Mouse (Mus musculus) cerebellum, adult 8-10 months (tissue): ENCODE data around the gene Gm20708.
"Not testable (repeated sequence)": the region's sequence is repeated elsewhere in the genome, so short reads cannot be mapped to it uniquely, and the experiment has no call there.

Source experiments
- DNase-seq: peaks from one replicate; pipeline ENCODE4 v3.0.0; 2022

Gene Gm20708

DNA sequence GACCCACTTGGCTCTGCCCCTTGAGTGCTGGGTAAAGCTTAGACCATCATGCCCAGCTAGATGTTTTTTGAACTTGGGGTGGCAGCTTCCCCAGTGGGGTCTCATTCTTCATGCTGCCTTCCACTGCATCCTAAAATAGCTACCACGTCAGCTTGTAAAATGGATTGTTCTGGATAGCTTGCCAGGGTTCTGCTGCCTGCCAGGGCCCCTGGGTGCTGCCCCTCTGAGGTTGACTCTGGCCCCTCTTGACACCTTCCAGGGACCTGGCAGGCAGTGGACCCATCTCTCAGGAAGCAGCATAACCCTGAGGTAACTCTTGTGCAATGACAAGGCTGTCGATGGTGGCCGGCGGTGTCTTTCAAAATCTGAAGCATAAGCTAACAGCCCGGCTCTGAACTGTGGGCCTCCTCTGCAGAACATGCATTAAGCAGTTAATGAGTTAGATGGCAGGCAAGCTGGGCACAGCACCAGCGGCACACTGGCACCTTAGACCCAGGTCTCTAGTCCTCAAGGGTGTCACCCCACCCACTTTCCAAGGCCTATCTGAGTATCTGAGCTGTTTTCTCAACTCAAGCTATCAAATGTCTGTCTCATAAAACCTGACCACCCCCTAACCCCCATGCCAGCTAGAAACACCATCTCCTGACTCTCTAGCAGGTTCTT, 5.4 kb downstream of the Gm20708 start:
- no peak for DNase-seq

- DNase-seq, result not testable (repeated sequence)
Observed at GRCm38 (mm10) chr11:117815850-117816249, 6.4 kb downstream of the Gm20708 start.

- no peak for DNase-seq
Observed at GRCm38 (mm10) chr11:117816389-117816996, 7.0 kb downstream of the Gm20708 start.

DNA sequence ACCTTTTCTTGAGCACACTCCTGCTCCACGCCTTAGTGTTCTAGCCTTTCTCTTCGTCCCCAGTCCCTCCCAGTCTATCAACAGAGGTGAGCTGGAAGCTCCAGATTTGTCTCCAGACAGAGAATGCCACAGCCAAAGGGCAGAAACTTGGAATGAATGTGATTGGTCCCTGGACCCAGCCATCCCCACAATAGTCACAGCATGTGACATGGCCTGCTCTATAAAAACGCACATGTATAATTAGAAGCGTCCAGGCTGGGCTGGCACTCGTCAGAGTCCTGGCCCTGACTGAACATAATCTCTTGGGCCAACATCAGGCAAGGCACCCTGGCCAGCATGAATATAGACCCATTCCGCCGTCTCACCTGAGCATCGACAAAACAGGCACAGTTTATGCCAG, 9.6 kb downstream of the Gm20708 start:
- no peak for DNase-seq

DNA sequence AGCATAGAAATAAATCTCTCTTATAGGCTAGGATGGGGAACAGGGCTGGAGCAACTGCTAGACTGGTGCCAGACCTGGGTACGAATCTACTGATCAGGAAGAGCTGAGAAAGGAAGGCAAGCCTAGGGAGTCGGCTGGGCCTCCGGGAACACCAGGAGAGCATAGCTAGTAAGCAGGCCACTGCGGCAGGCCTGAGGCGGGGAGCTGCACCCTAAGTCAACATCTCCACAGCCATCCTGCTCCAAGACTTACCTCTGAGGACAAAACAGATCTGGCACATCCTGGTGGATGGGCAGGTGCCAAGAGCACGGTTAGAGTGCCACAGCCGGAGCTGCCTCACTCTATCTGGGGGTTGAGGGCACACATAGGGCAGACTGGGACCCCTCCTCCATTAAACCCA, 10.7 kb downstream of the Gm20708 start:
- DNase-seq, result no peak

DNA sequence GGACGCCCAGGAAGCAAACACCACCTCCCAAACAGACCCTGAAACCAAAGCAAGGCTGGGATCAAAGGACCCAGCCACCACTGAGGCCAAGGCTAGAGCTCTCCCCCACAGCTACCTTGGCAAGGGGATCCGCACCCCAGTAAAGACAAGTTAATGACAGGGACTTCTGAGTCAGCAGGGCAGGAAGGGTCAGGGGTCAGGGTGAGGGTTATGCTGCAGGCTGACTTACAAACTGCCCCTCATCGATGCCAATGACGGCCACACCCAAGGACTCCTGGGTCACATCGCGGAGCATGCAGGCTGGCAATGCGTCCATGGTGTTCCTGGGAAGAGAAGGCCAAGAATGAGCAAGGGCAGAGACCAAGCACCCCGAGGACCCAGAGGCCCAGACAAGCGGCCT, 12.4 kb downstream of the Gm20708 start:
- DNase-seq, result no peak

- no peak for DNase-seq
Observed at GRCm38 (mm10) chr11:117822728-117823241, 13.3 kb downstream of the Gm20708 start.

DNA sequence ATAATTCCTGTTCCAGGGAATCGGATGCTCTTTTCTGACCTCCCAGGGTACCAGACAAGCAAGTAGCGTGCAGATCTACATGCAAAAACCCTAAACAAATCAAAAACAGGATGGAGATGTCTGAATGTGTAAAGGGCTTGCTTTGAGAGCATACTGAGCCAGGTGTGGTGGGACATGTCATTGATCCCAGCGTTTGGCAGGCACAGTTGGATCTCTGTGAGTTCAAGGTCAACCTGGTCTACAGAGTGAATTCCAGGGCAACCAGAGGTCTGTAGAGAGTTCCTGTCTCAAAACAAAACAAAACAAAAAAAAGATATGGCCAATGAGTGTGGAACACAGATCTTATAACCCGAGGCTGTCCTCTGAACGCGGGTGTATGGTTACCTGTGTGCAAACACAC, 13.9 kb downstream of the Gm20708 start:
- no peak for DNase-seq

DNA sequence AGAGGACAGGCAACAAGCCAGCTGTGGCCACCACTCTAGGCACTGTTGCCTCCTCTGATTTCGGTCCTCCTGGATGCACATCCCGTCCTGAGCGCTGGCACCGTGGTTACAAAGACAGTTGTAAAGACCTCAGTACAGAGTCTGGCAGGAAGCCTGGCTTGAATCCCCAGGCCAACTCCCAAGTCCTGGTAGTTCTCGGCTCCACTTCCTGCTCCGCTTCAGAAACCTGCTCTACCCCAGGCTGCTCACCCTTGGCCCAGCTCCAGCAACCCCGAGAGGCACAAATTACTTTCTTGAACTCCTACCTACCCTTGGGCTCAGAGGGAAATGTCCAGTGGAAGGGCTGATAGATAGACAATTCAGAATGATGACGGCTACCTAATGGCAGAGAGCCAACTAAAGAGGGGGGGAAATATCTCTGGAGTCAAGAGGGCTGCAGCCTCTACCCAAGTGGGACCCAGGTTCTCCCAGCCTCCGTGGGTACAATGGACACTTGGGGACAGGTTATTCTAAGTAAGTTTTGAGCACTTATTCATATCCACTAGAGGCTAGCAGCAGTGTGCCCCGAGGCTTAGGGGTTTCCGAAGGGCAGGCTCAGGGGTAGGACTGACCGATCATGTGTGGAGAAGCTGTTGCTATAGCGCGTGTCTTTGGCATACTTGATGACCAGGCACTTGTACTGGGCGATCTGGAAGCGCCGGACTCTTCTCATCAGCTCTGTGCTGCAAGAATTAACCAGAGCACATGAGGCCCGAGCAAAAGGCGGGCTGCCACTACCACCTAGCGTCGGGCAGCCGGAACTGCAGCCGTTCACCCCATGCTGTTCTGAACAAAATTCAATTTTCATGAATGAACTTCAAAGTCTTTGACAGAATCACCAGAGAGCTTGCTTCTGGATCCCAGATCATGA, 14.8 kb downstream of the Gm20708 start:
- DNase-seq, result peak; percentile 74

DNA sequence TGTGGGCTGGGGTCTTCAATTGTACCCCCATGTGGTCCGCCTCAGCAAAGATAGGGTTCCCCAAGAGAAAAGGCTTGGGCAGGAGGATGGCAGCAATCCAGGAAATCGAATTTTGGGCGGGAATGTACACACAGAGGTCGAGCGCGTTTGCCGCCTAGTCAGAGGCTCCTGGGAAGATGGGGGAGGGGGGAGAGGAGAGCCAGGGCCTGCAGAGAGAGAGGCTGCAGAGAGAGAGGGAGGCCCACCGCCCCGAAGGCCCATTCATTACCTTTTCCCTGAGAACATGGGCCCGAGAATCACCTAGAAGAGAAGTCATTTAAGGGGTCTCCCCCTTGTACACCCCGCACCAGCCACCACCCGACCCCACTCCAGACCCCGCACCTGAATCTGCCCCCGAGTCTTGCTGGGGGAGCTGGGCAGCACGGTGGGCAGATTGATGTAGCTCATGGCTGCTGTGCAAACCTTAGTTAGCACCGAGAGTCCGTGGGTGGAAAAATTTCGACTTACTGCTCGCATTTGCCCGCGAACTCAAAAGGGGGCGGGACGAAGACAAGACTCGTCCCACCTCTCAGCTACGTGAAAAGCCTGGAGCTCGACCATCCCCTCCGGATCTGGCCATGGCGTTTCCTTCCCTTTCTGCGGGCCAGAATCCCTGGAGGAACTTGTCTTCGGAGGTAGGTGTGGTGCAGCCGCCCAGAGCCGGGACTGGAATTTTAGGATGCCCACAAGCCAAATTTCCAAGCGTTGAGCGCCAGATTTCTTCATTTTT, 16.0 kb downstream of the Gm20708 start, which contains the start of the genes Afmid and Tk1:
Gene Afmid (plus strand): TSS at position 592 of the 769 bp plus-strand sequence.
Gene Tk1 (minus strand): TSS at position 760 of the 769 bp plus-strand sequence.
- no peak for DNase-seq

DNA sequence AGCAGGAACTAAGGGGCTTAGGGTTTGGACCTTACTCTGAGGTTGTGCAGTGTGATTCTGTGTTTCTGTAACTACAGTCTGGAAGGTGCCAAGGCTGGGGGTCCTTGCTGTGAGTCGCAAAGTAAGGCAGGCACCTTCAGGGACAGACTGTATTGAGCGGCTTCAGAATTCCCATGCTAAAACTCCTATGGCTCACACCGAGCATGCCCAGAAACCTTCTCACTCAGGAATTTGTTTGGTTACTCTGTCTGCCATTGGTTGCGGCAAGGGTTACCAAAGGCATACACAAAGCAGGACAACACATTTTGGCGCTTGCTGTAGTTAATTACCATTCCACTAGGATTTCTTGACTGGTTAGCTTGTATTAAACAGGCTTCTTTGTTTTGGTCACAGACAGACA, 16.7 kb downstream of the Gm20708 start:
- DNase-seq, result no peak

GRCm38 (mm10) chr11:117826916-117827315, 17.4 kb downstream of the Gm20708 start:
- no peak for DNase-seq

GRCm38 (mm10) chr11:117827386-117827785, 17.9 kb downstream of the Gm20708 start:
- DNase-seq, result no peak

DNA sequence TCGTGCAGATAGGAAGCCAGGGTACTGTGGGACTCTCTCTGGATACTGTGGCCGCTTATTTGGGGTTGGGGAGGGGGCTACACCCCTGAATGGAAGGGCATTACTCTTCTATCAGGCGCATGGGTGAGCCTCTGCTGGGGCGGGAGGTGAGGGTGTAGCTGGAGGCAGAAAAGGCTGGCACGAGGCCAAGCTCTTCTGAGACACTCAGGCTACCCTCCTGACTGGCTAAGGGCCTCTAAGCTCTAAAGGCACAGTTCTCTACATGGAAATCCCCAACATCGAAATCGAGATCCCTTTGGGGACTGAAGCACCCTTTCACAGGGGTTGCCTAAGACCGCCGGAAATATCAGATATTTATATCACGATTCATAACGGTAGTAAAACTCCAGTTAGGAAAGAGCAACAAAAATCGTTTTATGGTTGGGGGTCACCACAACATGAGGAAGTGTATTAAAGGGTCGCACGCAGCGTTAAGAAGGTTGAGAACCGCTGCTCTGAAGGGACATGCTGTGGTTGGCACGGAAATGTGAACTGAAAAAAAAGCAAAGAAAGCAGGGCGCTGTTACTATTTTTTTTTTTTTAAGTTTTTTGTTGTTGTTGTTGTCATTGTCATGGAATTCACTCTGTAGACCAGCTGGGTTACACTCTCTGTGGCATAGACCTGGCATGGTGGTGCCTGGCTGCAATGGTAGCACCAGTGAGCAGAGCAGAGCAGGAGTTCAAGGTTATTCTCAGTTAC, 18.9 kb downstream of the Gm20708 start:
- no peak for DNase-seq

DNA sequence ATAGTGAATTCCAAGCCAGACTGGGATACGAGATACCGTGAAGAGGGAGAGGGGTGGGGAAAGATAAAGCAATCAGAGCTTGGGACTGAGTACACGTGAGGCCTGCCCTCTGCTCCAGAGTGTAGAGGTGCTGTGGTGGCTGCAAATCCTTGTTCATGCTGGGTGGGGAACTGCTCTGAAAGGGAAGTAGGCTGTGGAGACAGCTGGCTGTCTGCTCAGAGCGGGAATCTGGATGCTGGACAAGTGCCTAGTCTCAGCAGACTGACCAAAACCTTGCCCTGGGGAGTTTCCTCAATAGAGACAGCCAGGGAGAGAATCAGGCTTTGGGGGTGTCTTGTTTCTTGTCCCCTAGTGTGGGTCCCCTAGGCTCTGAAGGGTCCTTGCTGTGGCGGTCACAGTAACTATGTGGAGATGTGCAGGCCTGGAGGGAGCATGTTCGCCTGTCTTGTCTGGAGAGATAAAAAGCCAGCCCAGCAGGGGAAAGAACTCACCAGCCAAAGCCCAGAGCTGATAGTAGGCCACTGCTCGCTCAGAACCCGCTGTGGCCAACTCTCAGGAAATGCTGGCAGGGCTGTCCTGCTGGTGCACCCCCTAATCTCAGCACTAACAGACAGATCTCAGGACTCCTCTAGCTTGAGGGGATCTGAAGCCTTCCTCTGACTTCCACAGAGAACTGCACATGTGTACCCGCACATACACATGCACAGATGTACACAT, 19.6 kb downstream of the Gm20708 start:
- DNase-seq, result no peak

DNA sequence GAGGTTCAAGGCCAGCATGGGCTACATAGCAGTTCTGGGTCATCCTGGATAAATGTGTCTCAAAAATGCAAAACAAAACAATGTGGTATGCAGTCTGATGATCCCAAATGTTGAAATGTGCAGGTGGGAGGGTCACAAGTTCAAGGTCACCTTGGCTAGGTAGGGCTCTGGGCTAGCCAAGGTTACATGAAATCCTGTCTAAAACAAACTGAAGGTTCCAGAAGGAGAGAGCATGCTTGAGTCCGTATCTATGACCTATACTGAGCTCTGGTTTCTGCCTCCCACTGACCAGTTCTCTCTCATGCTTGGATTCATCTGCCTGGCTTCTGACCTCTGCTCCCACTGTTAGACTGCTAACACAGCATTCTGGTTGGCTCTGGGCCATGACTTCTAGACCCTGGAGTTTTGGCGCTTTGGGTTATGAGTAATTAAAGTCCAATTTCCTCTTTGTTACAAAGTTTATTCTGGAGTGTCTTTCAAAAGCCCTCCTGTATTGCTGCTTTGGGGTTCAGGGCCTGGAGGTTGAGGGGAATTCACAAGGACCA, 20.3 kb downstream of the Gm20708 start:
- DNase-seq, result no peak

- no peak for DNase-seq
Observed at GRCm38 (mm10) chr11:117830401-117830800, 20.9 kb downstream of the Gm20708 start.

GRCm38 (mm10) chr11:117832086-117832969, 22.9 kb downstream of the Gm20708 start:
- peak; percentile 37 for DNase-seq

GRCm38 (mm10) chr11:117833509-117833908, 24.0 kb downstream of the Gm20708 start:
- not testable (repeated sequence) for DNase-seq

GRCm38 (mm10) chr11:117834086-117834485, 24.6 kb downstream of the Gm20708 start:
- DNase-seq, result no peak
